Mouse (Mus musculus) liver, embryonic 15.5 days (tissue): ENCODE results near the gene Adam17. TPM values are rescaled to one million over a fixed set of nuclear protein-coding genes. Genes with fewer than 3 reads are reported as not detected.
A peak's percentile ranks its signal among the peaks of the same experiment; 100 is the strongest.

Source experiments
- ATAC-seq: fragments of 200-750 bp; cut with Nextera tagmentation; 2 replicates; pipeline ENCODE4 v1.8.0; 2017; ENCODE audit warnings: moderate number of reproducible peaks, mild to moderate bottlenecking, moderate library complexity; ENCODE audit not compliant: insufficient read depth
- H3K27ac ChIP-seq: fragments of 300-500 bp; sonication (generic); replicated peaks from 2 replicates; pipeline ENCODE4 v1.5.1; 2015; ENCODE audit warnings: mild to moderate bottlenecking, inconsistent platforms
- H3K27me3 ChIP-seq: fragments of 300-500 bp; sonication (generic); 2 replicates; pipeline ENCODE4 v1.6.1; 2015; ENCODE audit warnings: mild to moderate bottlenecking, inconsistent platforms
- H3K36me3 ChIP-seq: fragments of 300-500 bp; sonication (generic); replicated peaks from 2 replicates; pipeline ENCODE4 v1.6.1; 2015; ENCODE audit warnings: moderate library complexity, mild to moderate bottlenecking, inconsistent platforms
- H3K4me1 ChIP-seq: fragments of 300-500 bp; sonication (generic); replicated peaks from 2 replicates; pipeline ENCODE4 v1.6.1; 2015; ENCODE audit warnings: inconsistent platforms
- H3K4me2 ChIP-seq: fragments of 300-500 bp; sonication (generic); 2 replicates; pipeline ENCODE4 v1.6.1; 2015; ENCODE audit warnings: moderate library complexity, mild to moderate bottlenecking, inconsistent platforms
- H3K4me3 ChIP-seq: fragments of 300-500 bp; sonication (generic); replicated peaks from 2 replicates; pipeline ENCODE4 v1.5.1; 2015; ENCODE audit warnings: mild to moderate bottlenecking, inconsistent platforms
- H3K9ac ChIP-seq: fragments of 300-500 bp; sonication (generic); 2 replicates; pipeline ENCODE4 v1.6.1; 2015; ENCODE audit warnings: moderate library complexity, mild to moderate bottlenecking, inconsistent platforms
- H3K9me3 ChIP-seq: fragments of 300-500 bp; sonication (generic); replicated peaks from 2 replicates; pipeline ENCODE4 v1.6.1; 2016; ENCODE audit warnings: inconsistent platforms
- WGBS: fragments of 180-500 bp; shearing (Covaris S2); methylation state at CpG from one replicate; pipeline ENCODE4 v1.1.7; 2015; ENCODE audit warnings: mixed read lengths; ENCODE audit not compliant: insufficient replicate concordance; 5-methylcytosine and 5-hydroxymethylcytosine counted together
- polyA plus RNA-seq: library from polyadenylated mRNA; unstranded; fragments of >200 nt; fragmentation: Nextera tagmentation; extraction: Ambion mirVana; gene quantifications from 2 replicates; pipeline ENCODE4 v1.2.1, GENCODE M21; 2015

Gene Adam17
- polyA plus RNA-seq = 14.3 TPM in 2 replicates

DNA sequence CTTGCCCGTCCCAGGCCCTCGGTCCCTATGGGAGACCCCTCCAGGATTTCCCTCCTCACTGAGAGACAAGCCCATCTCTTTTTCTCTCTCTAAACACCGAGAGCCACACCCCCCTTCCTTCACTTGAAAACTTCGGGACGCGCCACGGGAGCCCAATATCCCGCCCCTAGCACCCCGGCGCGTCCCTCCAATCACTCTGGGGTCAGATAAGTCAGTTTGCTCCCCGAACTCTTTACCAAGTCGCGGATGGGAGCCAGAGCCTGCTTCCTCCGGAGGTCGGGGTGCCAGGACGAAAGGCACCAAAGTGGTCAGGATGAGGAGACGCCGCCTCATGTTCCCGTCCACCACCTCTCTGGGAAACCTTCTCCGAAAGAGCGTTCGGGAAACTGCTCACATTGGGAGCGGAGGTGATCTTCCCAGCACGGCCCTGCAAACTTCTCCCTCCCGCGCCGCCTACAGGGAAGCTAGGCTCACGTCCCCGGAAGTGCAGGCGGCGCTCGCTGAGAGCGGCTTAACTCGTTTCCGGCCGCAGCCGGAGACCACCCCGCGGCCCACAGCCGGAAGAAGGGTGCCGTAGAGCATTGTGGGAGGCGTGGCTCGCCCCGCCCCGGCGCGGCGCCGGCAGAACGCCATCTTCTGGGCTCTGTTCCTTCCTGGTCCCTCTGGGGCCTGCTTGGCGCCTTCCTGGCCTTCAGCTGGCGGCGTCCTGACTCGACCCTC lies at the start of gene Adam17:
Gene Adam17 (minus strand): TSS at position 533 of the 720 bp plus-strand sequence.
- peaks cover 49% of the 10 kb centered on the region for H3K4me1 ChIP-seq
- WGBS = under 1% methylated on average over 55 of the region's 55 CpGs
- peak; percentile 97 for ATAC-seq

DNA sequence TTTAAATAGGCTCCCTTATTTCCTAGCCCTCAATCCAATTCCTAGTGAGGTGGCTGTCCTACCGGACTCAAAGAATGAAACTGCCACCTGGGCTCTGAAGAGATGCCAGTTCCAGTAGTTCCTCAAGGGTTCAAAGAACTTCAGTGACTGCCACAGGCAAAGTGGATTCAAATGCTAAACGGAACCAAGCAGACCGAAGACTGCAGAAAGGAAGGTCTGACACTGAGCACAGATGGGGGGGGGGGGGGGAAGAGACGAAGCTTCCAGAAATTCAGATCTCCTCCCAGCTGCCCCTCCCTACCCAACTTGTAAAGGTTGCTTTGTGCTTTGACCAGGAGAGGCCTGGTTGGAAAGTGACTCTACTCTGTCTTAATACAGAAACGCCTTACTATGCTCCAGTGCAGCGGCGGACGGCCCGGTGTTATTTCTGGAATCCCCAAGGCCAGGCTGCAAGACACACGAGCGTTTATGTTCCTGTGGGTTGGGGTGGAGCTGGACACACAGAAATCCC lies 45.2 kb upstream of the Adam17 start:
- no peak overlapping the region for H3K27ac ChIP-seq

More for the DNA sequence above, at the start of gene Adam17:
- peak within 1 kb of the TSS; percentile 89 for H3K4me2 ChIP-seq
- peak within 1 kb of the TSS; percentile 87 for H3K9ac ChIP-seq
- H3K9me3 ChIP-seq = no peaks in the 10 kb centered on the region
- H3K36me3 ChIP-seq = no peaks in the 10 kb centered on the region
- peak within 1 kb of the TSS; percentile 85 for H3K4me3 ChIP-seq
- H3K27me3 ChIP-seq = no peaks in the 10 kb centered on the region
- peak within 1 kb of the TSS; percentile 98 for H3K27ac ChIP-seq

DNA sequence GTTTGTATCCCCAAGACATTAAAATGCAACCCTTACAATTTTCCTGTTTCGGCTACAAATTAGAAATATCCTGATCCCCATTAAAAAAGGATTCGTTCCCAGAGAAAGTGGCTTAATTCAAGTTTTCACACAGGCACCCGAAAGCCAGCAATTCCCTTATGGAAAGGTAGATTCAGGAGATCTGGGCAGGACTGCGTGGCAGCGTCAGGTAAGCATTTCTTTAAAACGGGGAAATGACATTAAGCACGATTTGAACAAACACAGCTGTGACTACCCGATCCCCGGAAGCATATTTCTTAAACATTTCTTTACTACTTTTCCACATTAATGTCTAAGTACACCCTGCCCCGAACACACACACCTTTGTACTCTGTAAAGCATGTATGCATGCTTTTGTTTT lies 44.7 kb upstream of the Adam17 start:
- H3K4me2 ChIP-seq = peak overlapping the region; percentile 90
- no peaks in the 10 kb centered on the region for H3K27me3 ChIP-seq
- no peak for ATAC-seq
- H3K27ac ChIP-seq = peak overlapping the region; percentile 99
- WGBS = 9% methylated on average over 10 of the region's 10 CpGs
- H3K9me3 ChIP-seq = no peaks in the 10 kb centered on the region
- peaks cover 51% of the 10 kb centered on the region for H3K4me1 ChIP-seq
- H3K4me3 ChIP-seq = peak overlapping the region; percentile 94
- H3K9ac ChIP-seq = peak overlapping the region; percentile 84
- H3K36me3 ChIP-seq = peaks cover 16% of the 10 kb centered on the region

More for the DNA sequence above, 45.2 kb upstream of the Adam17 start:
- 0 out of 2 replicates have a peak overlapping the region, but pooled peaks have one; percentile 22 for H3K9ac ChIP-seq
- no peaks in the 10 kb centered on the region for H3K27me3 ChIP-seq
- H3K36me3 ChIP-seq = peaks cover 11% of the 10 kb centered on the region
- H3K4me2 ChIP-seq = peak overlapping the region; percentile 90
- ATAC-seq = no peak
- peak overlapping the region; percentile 94 for H3K4me3 ChIP-seq
- WGBS = 68% methylated on average over 11 of the region's 11 CpGs
- H3K9me3 ChIP-seq = no peaks in the 10 kb centered on the region
- H3K4me1 ChIP-seq = peaks cover 51% of the 10 kb centered on the region

DNA sequence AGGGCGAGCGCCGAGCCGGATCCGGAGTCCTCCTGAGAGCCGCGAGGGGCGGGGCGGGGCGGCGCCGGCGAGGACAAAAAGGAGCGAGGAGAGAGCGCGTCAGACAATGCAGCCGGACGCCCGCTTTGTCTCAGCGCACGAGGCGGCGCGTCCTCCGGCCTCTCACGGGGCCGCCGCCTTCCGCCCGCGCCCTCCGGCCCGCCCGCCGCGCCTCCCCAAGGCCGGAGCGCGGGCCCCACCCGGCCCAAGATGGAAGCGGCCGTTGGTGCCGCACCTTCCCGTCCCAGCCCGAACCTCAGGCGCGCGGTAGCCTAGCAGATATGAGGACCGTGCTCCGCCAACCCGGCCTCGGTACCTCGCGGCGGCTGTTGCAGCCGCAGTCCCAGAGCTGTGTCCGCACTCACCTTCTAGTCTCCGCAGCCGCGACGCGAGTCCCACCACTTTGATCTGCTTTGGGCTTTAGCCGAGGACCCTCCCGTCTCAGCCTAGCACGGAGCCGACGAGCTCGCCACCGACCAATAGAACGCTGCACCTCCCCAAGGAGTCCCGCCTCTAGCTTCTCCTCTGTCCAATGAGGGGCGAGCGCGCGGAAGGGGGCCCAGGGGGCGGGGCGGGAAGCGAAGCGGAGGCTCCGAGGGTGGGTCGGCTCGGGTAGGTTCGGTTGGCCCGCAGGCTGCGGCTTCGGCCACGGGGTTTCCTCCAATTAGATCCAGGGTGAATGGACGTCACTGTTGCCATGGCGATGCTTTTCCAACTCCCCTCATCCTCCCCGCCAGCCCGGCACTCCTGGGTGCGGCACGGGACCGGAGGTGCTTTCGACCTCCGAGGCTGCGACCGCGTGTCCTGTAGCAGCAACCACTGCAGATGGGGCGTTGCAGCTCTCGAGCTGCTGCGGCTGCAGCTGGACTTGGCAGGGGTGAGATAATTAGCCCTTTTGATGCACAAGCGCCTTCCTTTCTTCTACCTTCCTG lies 44.0 kb upstream of the Adam17 start, which contains the start of gene Ywhaq:
Gene Ywhaq (minus strand): TSS at position 538 of the 971 bp plus-strand sequence.
- Histone ChIP-seq H3K4me2 (peak within 1 kb of the TSS; percentile 90), H3K4me1 (peaks cover 55% of the 10 kb centered on the region), H3K9ac (peak within 1 kb of the TSS; percentile 84), H3K9me3 (no peaks in the 10 kb centered on the region), H3K27ac (peak within 1 kb of the TSS; percentile 99), H3K36me3 (peaks cover 23% of the 10 kb centered on the region), H3K4me3 (peak within 1 kb of the TSS; percentile 94), H3K27me3 (no peaks in the 10 kb centered on the region)
- ATAC-seq = peak; percentile 99
- under 1% methylated on average over 90 of the region's 103 CpGs for WGBS

DNA sequence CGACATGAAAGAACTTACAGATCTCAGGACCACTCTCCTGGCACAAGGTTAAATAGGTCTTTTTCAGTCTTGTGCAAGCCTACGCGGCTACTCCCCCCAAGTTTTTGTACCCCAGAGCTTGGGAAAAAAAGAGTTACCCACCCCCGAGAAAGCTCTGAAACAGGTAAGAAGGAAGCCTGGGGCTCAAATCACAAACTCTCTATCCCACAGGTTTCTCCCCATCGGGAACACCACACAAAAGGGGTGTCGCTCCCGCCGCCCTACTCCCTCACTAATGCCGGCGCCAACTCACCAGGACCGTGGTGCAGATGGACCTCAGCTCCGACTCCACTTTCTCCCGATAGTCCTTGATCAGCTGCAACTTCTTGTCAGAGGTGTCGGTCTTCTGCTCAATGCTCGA lies 43.1 kb upstream of the Adam17 start:
- H3K27me3 ChIP-seq = no peaks in the 10 kb centered on the region
- peak overlapping the region; percentile 51 for H3K27ac ChIP-seq
- under 1% methylated on average over 14 of the region's 15 CpGs for WGBS
- H3K4me3 ChIP-seq = peak overlapping the region; percentile 94
- H3K36me3 ChIP-seq = peaks cover 32% of the 10 kb centered on the region
- no peaks in the 10 kb centered on the region for H3K9me3 ChIP-seq
- H3K4me1 ChIP-seq = peaks cover 55% of the 10 kb centered on the region
- H3K9ac ChIP-seq = peak overlapping the region; percentile 60
- no peak for ATAC-seq
- peak overlapping the region; percentile 90 for H3K4me2 ChIP-seq

DNA sequence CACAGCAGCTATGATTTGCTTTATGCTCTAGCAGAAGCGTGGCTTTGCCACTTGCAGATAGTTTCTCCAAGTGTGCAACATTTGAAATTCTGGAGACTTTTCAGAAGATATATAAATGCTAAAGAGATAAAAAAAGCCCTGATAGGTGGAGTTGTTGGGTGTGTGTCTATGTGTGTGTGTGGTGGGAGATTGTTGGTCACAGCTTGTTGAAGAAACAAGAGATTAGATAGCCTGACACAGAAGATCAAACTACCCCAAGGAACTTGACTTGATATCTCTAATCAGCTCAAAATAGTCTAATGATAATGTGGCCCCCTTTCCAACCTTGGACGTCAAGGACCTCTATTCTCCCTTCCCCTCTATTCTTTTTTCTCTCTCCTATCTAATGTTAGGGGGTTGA lies 37.2 kb upstream of the Adam17 start:
- Histone ChIP-seq H3K36me3 (peaks cover 71% of the 10 kb centered on the region), H3K4me2 (no peak overlapping the region), H3K9me3 (no peaks in the 10 kb centered on the region), H3K27ac (peak overlapping the region; percentile 7), H3K9ac (no peak overlapping the region), H3K4me1 (peaks cover 53% of the 10 kb centered on the region), H3K27me3 (no peaks in the 10 kb centered on the region), H3K4me3 (no peak overlapping the region)
- ATAC-seq = peak; percentile 76
- 33% methylated on average over 2 of the region's 2 CpGs for WGBS

DNA sequence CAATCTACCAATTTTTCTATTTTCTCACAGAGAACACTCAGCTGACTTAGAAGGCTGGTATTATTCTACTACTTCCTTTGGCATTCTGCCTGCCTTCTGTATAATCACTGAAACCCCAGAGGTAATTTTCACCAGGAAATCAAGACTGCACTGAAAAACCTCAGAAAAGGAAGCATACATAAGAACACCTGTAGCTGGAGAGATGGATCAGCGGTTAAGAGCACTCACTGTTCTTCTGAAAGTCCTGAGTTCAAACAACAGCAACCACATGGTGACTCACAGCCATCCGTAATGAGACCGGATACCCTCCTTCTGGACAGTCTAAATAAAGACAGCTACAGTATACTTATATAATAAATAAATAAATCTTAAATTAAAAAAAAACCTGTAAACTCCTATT lies 36.2 kb upstream of the Adam17 start:
- H3K9me3 ChIP-seq = no peaks in the 10 kb centered on the region
- no peaks in the 10 kb centered on the region for H3K27me3 ChIP-seq
- H3K4me1 ChIP-seq = peaks cover 43% of the 10 kb centered on the region
- peaks cover 66% of the 10 kb centered on the region for H3K36me3 ChIP-seq
- WGBS = 94% methylated on average over 3 of the region's 3 CpGs
- no peak overlapping the region for H3K4me2 ChIP-seq
- H3K4me3 ChIP-seq = no peak overlapping the region
- no peak overlapping the region for H3K9ac ChIP-seq
- H3K27ac ChIP-seq = no peak overlapping the region
- ATAC-seq = no peak

DNA sequence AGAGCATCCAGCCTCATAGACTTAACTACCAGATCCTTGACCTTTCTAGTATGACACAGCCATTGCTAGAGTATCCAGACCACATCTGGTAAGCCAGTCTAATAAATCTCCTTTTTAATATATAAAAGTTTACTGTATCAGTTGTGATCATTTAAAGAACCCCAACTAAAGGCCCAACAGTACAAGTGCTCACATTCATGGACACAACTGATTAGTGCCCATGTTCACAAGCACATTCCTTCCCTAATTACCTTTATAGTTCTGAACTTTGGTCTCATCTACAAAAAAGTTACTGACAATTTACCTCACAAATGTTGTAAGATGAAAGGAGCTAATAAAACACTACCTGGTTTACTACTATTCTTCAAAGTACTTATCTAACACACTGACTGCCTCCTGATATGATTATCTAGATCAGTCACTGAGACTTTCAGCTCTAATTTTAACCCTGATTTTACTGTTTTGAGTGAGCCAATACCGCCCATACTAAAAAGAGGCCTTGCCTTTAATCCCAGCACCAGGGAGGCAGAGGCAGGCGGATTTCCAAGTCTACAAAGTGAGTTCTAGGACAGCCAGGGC lies 35.4 kb upstream of the Adam17 start:
- Histone ChIP-seq H3K4me3 (no peak overlapping the region), H3K4me1 (peaks cover 36% of the 10 kb centered on the region), H3K9me3 (no peaks in the 10 kb centered on the region), H3K27ac (no peak overlapping the region), H3K27me3 (no peaks in the 10 kb centered on the region), H3K4me2 (no peak overlapping the region), H3K9ac (no peak overlapping the region), H3K36me3 (peaks cover 65% of the 10 kb centered on the region)
- 69% methylated on average over 2 of the region's 2 CpGs for WGBS
- ATAC-seq = no peak

DNA sequence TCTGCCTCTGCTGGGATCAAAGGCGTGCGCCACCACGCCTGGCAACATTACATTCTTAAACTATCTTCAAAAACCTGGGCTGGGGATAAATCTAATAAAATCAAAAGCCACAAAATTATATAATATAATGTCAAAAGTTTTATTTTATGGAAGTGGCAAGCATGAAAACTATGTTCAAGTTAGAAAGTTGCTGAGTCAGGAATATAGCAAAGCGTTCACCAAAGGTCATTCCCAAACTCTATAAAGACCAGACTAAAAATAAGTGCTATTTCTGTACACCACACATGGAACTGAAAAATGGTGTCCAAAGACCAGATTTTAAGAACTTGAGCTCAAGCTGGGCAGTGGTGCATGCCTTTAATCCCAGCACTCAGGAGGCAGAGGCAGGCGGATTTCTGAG lies 29.3 kb upstream of the Adam17 start:
- 91% methylated on average over 5 of the region's 5 CpGs for WGBS

DNA sequence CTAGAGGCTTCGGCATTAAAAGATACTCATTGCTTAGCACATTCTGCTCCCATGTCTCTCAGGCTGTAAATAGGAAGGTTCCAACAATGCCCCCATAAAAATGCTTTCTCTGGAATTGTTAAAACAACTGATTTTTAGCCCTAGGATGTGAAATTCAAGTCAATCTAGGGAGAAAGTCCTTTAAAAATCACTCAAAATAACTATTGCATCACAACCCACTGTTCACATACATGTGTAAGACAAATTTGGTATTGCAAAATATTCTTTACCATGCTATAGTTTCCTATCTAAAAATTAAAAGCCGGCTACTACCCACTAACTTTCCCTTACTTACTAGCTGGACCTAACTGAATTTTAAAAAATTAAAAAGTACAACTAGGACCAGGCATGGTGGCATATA lies 12.8 kb upstream of the Adam17 start:
- H3K4me3 ChIP-seq = no peak overlapping the region
- 76% methylated on average over 2 of the region's 2 CpGs for WGBS
- no peak overlapping the region for H3K4me2 ChIP-seq
- H3K27ac ChIP-seq = no peak overlapping the region
- no peak for ATAC-seq
- H3K9ac ChIP-seq = no peak overlapping the region
- no peaks in the 10 kb centered on the region for H3K4me1 ChIP-seq
- no peaks in the 10 kb centered on the region for H3K9me3 ChIP-seq
- no peaks in the 10 kb centered on the region for H3K27me3 ChIP-seq
- H3K36me3 ChIP-seq = peaks cover 35% of the 10 kb centered on the region

More for the DNA sequence above, 29.3 kb upstream of the Adam17 start:
- Histone ChIP-seq H3K9me3 (no peaks in the 10 kb centered on the region), H3K4me2 (no peak overlapping the region), H3K4me1 (0 out of 2 replicates have a peak, but pooled peaks cover 5% of the 10 kb centered on the region), H3K9ac (no peak overlapping the region), H3K36me3 (peaks cover 48% of the 10 kb centered on the region), H3K4me3 (no peak overlapping the region), H3K27ac (no peak overlapping the region), H3K27me3 (no peaks in the 10 kb centered on the region)
- no peak for ATAC-seq
